Mouse (Mus musculus) G1E (cell line): ENCODE data around the gene Cmss1. TPM values are rescaled to one million over a fixed set of nuclear protein-coding genes. Genes with fewer than 3 reads are reported as not detected.
A peak's percentile ranks its signal among the peaks of the same experiment; 100 is the strongest.

ENCODE experiments used
- ATAC-seq: 2 replicates; pipeline ENCODE4 v1.8.0; 2016; ENCODE audit warnings: mild to moderate bottlenecking; ENCODE audit not compliant: insufficient number of reproducible peaks, poor library complexity, low FRiP score, severe bottlenecking; ENCODE audit errors: extremely low read depth
- DNase-seq: peaks from one replicate; pipeline ENCODE4 v3.0.0; 2012; ENCODE audit warnings: low spot score
- H3K27me3 ChIP-seq: 2 replicates; pipeline ENCODE4 v1.6.1; 2012; ENCODE audit warnings: mild to moderate bottlenecking, low read length, inconsistent platforms; ENCODE audit not compliant: insufficient read depth
- H3K36me3 ChIP-seq: replicated peaks from 2 replicates; pipeline ENCODE3; 2012; ENCODE audit warnings: mild to moderate bottlenecking, inconsistent platforms
- H3K4me1 ChIP-seq: 2 replicates; pipeline ENCODE4 v1.6.1; 2012; ENCODE audit warnings: low read depth, low read length, inconsistent platforms, mixed read lengths; ENCODE audit not compliant: insufficient read depth
- H3K4me3 ChIP-seq: 2 replicates; pipeline ENCODE4 v1.5.1; 2012; ENCODE audit warnings: low read depth, mild to moderate bottlenecking, inconsistent platforms, low read length, moderate library complexity, mixed read lengths
- H3K9me3 ChIP-seq: replicated peaks from 2 replicates; pipeline ENCODE4 v1.6.1; 2012; ENCODE audit warnings: inconsistent platforms
- CTCF ChIP-seq: IDR thresholded peaks from 2 replicates; pipeline ENCODE4 v1.5.1; 2012; ENCODE audit warnings: low read depth, low read length, inconsistent platforms, mixed read lengths
- GATA1 ChIP-seq: IDR thresholded peaks from 2 replicates; pipeline ENCODE4 v1.6.1; 2012; ENCODE audit warnings: borderline replicate concordance, low read length, inconsistent platforms, mixed read lengths
- GATA2 ChIP-seq: IDR thresholded peaks from 2 replicates; pipeline ENCODE4 v1.6.1; 2012; ENCODE audit warnings: low read depth, low read length, inconsistent platforms, borderline replicate concordance
- POLR2AphosphoS5 ChIP-seq: IDR thresholded peaks from 2 replicates; pipeline ENCODE4 v1.6.1; 2012; ENCODE audit warnings: low read depth, low read length, inconsistent platforms; ENCODE audit not compliant: insufficient replicate concordance
- TAL1 ChIP-seq: conservative IDR thresholded peaks from 2 replicates; pipeline ENCODE4 v1.6.1; 2012; ENCODE audit warnings: low read depth, low read length, inconsistent platforms, mixed read lengths
- polyA plus RNA-seq: library from polyadenylated mRNA; stranded (reverse); fragments of >175 nt; gene quantifications from 2 replicates; pipeline ENCODE4 v1.2.3, GENCODE M21; 2012
- total RNA-seq, 2 experiments: library from RNA; stranded (forward) in 1 of 2; stranded (reverse) in 1 of 2; fragments of 200-1000 nt in 1 of 2; fragments of >200 nt in 1 of 2; fragmentation: Nextera tagmentation in 1 of 2; gene quantifications; 2 replicates each; pipeline ENCODE4 v1.2.3; 2014 to 2017

The Cmss1 gene
- total RNA-seq (2014; fragmentation: Nextera tagmentation) (12.8 and 20.6 TPM in 2 replicates), total RNA-seq (2017) (66.3 and 69.1 TPM in 2 replicates), polyA plus RNA-seq (66.7 and 78.5 TPM in 2 replicates)

DNA sequence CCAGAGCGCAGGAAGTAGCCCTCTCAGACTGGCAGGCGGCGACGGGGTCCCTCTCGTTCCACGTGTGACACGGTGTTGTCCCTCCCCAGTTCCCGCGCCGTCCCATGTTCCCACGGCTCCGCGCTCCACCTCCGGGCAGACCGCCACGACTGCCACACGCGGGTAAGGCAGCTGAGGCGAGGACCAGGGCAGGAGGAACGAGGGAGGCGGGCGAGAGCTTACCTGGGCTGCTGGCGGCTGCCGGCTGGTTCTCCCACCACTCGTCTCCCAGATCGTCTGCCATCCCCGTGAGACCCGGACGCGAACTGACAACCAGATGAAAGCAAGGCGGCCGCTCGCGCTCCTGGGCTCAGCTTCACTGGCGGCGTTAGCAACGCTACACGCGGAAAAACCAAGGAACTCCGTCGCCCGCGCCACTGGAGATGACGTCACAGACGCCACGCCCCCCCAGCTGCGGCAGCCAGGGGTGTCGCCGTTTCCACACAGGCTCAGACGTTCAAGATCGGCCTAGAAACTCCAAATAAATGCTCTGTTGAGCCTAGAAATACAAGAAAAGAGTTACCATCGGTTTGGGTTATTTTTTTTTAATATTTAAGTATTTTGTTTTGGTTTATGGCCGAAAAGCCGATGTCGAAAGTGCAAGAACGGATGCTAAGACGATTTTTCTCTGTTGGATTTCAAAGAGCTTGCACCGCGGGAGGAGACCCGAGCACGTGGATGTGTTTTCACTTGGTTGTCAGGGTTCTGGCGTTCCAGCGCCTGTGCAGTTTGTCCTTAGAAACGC lies at the start of gene Cmss1:
Cmss1 (minus strand) TSS at position 421 of the 784 bp plus-strand sequence.
- ATAC-seq (peak; percentile 88), DNase-seq (peak; percentile 67)
- Histone ChIP-seq H3K4me3 (peak within 1 kb of the TSS; percentile 100), H3K9me3 (no peaks in the 10 kb centered on the region), H3K36me3 (peaks cover 8% of the 10 kb centered on the region), H3K27me3 (0 out of 2 replicates have a peak, but pooled peaks cover 7% of the 10 kb centered on the region), H3K4me1 (peaks cover 23% of the 10 kb centered on the region)
- no peak for TF ChIP-seq CTCF
- TF ChIP-seq GATA2, result no peak
- TF ChIP-seq GATA1, result no peak
- no peak for TF ChIP-seq TAL1
- no peak for TF ChIP-seq POLR2AphosphoS5

DNA sequence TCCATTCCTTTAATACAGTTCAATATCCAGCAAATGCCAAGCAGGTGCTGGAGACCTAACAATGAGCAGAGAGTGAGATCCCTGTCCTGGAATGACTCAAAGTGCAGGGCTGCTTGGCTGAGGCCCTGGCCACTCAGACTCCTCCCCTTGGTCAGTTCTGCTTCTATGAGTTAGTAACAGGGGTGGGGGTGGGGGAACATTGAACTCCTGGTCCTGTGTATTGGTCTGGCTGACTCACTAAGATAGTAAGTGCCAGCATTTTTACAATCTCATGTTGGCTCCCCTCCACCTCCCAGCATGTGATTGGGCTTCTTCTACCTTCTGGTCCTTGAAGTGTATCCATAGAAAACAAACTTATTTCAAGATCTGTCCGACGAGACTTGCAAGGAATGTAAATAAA lies 43.2 kb upstream of the Cmss1 start:
- DNase-seq (no peak), ATAC-seq (no peak)
- no peaks in the 10 kb centered on the region for H3K36me3 ChIP-seq
- peaks cover 2% of the 10 kb centered on the region; the same call in 1 of the 2 replicates for H3K27me3 ChIP-seq
- no peak for TF ChIP-seq GATA2
- no peak for TF ChIP-seq GATA1
- TF ChIP-seq TAL1, result no peak
- no peak for TF ChIP-seq CTCF
- no peak for TF ChIP-seq POLR2AphosphoS5
- no peaks in the 10 kb centered on the region for H3K4me1 ChIP-seq
- no peaks in the 10 kb centered on the region for H3K9me3 ChIP-seq
- no peak overlapping the region for H3K4me3 ChIP-seq

DNA sequence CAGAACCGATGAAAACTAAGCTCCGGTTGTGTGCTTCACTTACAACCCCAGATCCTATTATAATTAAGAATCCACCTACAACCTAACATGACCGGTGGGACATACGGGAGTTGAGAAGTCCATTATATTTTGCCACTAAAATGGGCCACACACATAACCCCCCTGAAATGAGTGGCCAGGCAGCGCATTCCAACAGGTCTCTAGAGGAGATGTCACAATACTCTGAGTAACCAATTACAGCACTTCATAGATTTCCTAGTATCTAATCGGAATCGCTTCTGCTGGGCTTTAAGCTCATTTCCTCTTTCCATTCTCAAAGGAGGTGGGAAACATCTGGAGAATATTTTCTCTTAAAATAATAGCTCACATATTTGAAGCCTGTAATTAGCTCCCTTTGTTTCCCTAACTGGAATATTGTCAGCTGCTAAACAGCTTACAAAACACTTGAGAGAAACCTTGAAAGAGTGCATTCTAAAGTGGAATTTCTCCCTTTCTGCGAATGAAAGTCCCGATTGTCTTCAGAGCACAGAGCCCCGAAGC lies 34.8 kb upstream of the Cmss1 start:
- H3K36me3 ChIP-seq, result no peaks in the 10 kb centered on the region
- TF ChIP-seq GATA1 (no peak), TAL1 (no peak), POLR2AphosphoS5 (no peak), CTCF (no peak), GATA2 (no peak)
- H3K4me1 ChIP-seq, result no peaks in the 10 kb centered on the region
- DNase-seq (no peak), ATAC-seq (no peak)
- H3K9me3 ChIP-seq, result no peaks in the 10 kb centered on the region
- H3K4me3 ChIP-seq, result no peak overlapping the region
- no peaks in the 10 kb centered on the region for H3K27me3 ChIP-seq

DNA sequence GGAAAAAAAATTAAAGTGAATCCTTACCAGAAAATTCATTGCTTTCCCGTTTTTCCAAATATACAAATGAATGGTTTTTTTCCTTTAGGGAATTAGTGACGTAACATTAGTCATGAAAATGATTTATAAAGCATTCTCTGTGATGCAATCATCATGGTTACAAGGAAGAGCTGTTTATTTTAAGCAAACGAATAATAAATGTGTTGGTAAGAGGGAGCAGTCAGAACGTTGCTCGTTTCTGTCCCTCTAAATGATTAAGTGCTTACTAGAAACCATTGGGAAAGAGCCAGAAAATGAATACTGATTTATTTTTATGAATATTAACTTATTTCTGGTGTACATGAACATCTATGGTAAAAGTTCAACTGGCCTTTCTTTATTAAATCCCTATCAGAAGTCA lies 28.1 kb upstream of the Cmss1 start:
- Histone ChIP-seq H3K36me3 (no peaks in the 10 kb centered on the region), H3K4me1 (no peaks in the 10 kb centered on the region; the same call in 1 of the 2 replicates), H3K4me3 (no peak overlapping the region), H3K9me3 (no peaks in the 10 kb centered on the region), H3K27me3 (0 out of 2 replicates have a peak, but pooled peaks cover 9% of the 10 kb centered on the region)
- ATAC-seq (no peak), DNase-seq (no peak)
- TF ChIP-seq TAL1, result no peak
- TF ChIP-seq POLR2AphosphoS5, result no peak
- TF ChIP-seq GATA2, result no peak
- TF ChIP-seq GATA1, result no peak
- no peak for TF ChIP-seq CTCF

DNA sequence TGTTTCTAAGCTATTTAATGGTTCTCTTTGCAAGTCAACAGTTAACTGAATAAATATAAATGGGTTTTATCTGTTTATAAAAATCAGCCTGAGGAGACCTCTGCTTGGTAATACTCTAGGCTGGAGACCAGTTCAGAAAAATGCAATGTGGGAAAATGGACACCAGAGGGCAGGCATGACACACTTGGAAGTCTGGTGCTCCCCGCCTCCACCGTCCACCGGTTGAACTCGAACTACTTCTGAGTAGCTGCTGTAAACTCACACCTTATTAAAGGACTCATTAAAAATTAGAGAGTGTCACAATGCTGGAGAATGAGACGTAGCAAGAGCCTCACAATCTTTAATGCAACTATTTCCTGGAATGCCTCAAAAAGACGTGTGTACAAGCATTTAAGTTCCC lies 27.5 kb upstream of the Cmss1 start:
- no peaks in the 10 kb centered on the region for H3K9me3 ChIP-seq
- no peaks in the 10 kb centered on the region; the same call in 1 of the 2 replicates for H3K4me1 ChIP-seq
- ATAC-seq (peak; percentile 49; the same call in 1 of the 2 replicates), DNase-seq (peak; percentile 14)
- no peaks in the 10 kb centered on the region for H3K36me3 ChIP-seq
- 0 out of 2 replicates have a peak, but pooled peaks cover 9% of the 10 kb centered on the region for H3K27me3 ChIP-seq
- no peak for TF ChIP-seq GATA1
- no peak for TF ChIP-seq TAL1
- TF ChIP-seq CTCF, result peak; percentile 43
- H3K4me3 ChIP-seq, result no peak overlapping the region

DNA sequence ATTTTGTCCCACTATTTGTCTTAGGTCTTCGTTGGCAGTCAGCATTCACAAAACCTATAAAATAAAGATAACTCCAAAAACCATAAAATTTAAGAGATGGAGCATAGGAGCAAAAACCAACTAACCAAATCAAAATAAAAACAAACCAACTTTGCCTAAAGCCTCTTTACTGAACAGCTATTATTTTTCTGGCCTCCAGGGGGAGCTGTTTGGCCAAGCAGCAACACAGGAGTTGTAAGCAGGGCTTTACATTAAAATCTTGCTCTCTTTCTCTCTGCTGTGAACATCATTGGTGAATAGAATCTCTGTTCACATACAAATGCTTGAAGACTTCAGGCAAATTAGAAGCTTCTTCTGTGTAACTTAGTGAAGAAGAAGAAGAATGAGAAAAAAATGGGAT lies 5.1 kb upstream of the Cmss1 start:
- H3K9me3 ChIP-seq, result no peaks in the 10 kb centered on the region
- H3K36me3 ChIP-seq, result no peaks in the 10 kb centered on the region
- peaks cover 5% of the 10 kb centered on the region for H3K4me1 ChIP-seq
- peak; percentile 73 for TF ChIP-seq CTCF
- TF ChIP-seq GATA1, result no peak
- ATAC-seq (no peak), DNase-seq (no peak)
- H3K4me3 ChIP-seq, result no peak overlapping the region
- H3K27me3 ChIP-seq, result peaks cover 15% of the 10 kb centered on the region
